Mouse (Mus musculus) kidney, adult 2 months (tissue): ENCODE data around the gene Vps26c. TPM values are rescaled to one million over a fixed set of nuclear protein-coding genes. Genes with fewer than 3 reads are reported as not detected.

Source experiments
- DNase-seq: peaks from one replicate; pipeline ENCODE4 v3.0.0; 2021
- H3K27ac ChIP-seq: fragments of 200-500 bp; 2 replicates; pipeline ENCODE4 v1.5.1; 2012; ENCODE audit warnings: low read depth, low read length, control low read depth, inconsistent platforms; ENCODE audit not compliant: insufficient read depth
- H3K27me3 ChIP-seq: fragments of 200-500 bp; replicated peaks from 2 replicates; pipeline ENCODE4 v1.6.1; 2012; ENCODE audit warnings: mild to moderate bottlenecking, moderate library complexity, low read length, inconsistent platforms; ENCODE audit not compliant: control insufficient read depth, insufficient read depth
- H3K36me3 ChIP-seq: fragments of 200-500 bp; 2 replicates; pipeline ENCODE4 v1.6.1; 2012; ENCODE audit warnings: mild to moderate bottlenecking, moderate library complexity, low read length, inconsistent platforms; ENCODE audit not compliant: control insufficient read depth, insufficient read depth
- H3K4me1 ChIP-seq: fragments of 200-500 bp; 2 replicates; pipeline ENCODE4 v1.6.1; 2011; ENCODE audit warnings: low read length; ENCODE audit not compliant: control insufficient read depth, insufficient read depth
- H3K4me3 ChIP-seq: fragments of 200-500 bp; 2 replicates; pipeline ENCODE4 v1.5.1; 2011; ENCODE audit warnings: mild to moderate bottlenecking, low read depth, low read length, control low read depth; ENCODE audit not compliant: insufficient read depth
- CTCF ChIP-seq: fragments of 200-500 bp; conservative IDR thresholded peaks from 2 replicates; pipeline ENCODE4 v1.5.1; 2011; ENCODE audit warnings: low read depth, mild to moderate bottlenecking, control low read depth, low read length, moderate library complexity, mixed read lengths; ENCODE audit not compliant: insufficient read depth, insufficient read length
- POLR2A ChIP-seq: fragments of 200-500 bp; IDR thresholded peaks from one replicate; pipeline ENCODE4 v1.6.1; 2011; ENCODE audit warnings: low read depth, low read length, control low read depth
- whole genome bisulfite sequencing: fragments of 180-500 bp; shearing (Covaris S2); methylation state at CpG from one replicate; pipeline ENCODE4 v1.1.7; 2018; 5-methylcytosine and 5-hydroxymethylcytosine counted together
- polyA plus RNA-seq: library from polyadenylated mRNA; depleted of rRNA; stranded (reverse); fragments of >200 nt; gene quantifications from 2 replicates; pipeline ENCODE4 v1.2.3, GENCODE M21; 2012

Vps26c gene
- polyA plus RNA-seq, 1 experiment, result 31.4 TPM

DNA sequence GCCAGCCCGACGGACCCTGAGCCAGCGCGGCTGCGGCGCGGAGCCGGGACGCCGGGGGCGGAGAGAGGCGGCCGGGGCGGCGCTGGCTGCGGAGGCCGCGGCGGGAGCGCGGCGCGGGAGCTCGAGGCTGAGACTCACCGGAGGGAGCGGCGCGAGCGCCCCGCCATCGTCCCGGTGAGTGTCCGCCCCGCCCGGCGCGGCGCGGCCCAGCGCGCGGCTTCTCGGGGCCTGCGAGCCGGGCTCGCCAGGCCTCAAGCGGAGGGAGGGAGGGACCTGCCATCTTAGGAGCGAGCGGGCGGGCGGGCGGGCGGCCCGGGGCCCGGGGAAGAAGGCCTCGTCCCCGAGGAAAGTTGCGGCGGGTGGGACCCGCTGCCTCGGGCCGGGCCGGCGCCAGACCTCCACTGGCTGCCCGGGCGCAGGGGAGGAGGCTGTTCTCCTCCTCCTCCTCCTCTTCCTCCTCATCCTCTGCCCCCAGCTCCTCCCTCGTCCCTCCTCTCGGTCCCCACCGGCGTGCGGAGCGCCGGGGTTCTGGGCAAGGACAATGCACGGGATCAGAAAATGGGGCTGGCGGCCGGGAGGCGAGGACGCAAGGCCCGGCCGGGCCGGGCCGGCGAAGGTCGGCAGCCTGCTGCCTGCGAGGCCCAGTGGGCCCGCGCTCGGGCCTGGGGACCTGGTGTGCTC is 43.9 kb upstream of the Vps26c start:
- WGBS, result 5% methylated on average over 82 of the region's 88 CpGs

DNA sequence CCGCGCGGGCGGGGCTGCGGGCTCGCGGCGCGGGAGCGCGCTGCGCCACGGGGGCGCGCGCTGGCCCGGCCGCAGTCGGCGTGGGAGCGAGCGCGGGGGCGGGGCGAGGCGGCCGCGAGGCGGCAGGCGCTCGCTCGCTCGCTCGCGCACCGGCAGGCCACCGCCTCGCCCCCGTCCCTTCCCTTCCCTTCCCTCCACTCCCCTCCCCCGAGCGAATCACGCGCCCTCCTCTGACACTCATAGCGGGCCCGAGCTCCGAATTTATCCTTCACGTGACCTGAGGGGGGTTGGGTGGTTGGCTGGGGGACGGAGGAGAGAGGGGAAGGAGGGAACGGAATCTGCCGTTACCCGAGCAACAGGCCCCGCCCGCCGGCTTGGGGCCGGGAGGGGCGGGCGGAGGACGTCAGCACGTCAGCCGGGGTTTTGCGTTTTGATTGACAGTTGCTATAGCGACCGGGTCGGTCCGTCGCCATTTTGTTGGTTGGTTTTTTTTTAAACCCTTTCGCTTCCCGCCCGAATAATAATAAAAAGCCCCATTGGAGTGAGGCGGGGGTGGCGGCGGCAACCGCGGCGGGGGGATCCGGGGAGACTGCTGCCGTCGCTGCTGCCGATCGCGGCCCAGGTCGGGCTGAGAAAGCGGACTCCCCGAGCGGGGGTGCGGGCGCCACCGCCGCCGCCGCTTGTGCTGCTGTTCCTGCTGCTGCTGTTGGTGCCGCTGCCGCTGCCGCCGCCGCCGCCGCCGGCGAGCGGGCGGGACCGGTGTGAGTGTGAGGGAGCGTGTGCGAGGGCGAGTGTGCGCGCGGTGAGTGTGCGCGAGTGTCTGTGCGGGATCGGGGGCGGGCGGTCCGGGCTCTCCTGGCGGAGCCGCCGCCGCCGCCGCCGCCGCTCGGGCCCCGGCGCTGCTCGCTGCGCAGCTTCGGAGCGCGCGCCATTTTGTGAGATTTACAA is 42.9 kb upstream of the Vps26c start, which contains the start of gene Dyrk1a:
Gene Dyrk1a (plus strand): TSS at position 782 of the 948 bp plus-strand sequence.
- Histone ChIP-seq H3K27ac (peak within 1 kb of the TSS; percentile 96), H3K27me3 (no peaks in the 10 kb centered on the region), H3K36me3 (no peaks in the 10 kb centered on the region), H3K4me1 (peaks cover 17% of the 10 kb centered on the region), H3K4me3 (peak within 1 kb of the TSS; percentile 95)
- TF ChIP-seq POLR2A, result no peak
- TF ChIP-seq CTCF, result no peak
- peak; percentile 99 for DNase-seq
- under 1% methylated on average over 112 of the region's 133 CpGs for WGBS

More for the DNA sequence above, 43.9 kb upstream of the Vps26c start:
- peak overlapping the region; percentile 94 for H3K27ac ChIP-seq
- TF ChIP-seq POLR2A (peak; percentile 29), CTCF (no peak)
- peak overlapping the region; percentile 95 for H3K4me3 ChIP-seq
- no peaks in the 10 kb centered on the region for H3K27me3 ChIP-seq
- no peaks in the 10 kb centered on the region for H3K36me3 ChIP-seq
- DNase-seq, result peak; percentile 85
- peaks cover 21% of the 10 kb centered on the region for H3K4me1 ChIP-seq

GRCm38 (mm10) chr16:94568335-94569228 is 42.0 kb upstream of the Vps26c start:
- DNase-seq, result peak; percentile 90
- 3% methylated on average over 53 of the region's 53 CpGs for WGBS
- Histone ChIP-seq H3K27me3 (no peaks in the 10 kb centered on the region), H3K36me3 (no peaks in the 10 kb centered on the region), H3K27ac (peak overlapping the region; percentile 96), H3K4me1 (peaks cover 13% of the 10 kb centered on the region), H3K4me3 (peak overlapping the region; percentile 63)
- no peak for TF ChIP-seq CTCF
- peak; percentile 39 for TF ChIP-seq POLR2A

DNA sequence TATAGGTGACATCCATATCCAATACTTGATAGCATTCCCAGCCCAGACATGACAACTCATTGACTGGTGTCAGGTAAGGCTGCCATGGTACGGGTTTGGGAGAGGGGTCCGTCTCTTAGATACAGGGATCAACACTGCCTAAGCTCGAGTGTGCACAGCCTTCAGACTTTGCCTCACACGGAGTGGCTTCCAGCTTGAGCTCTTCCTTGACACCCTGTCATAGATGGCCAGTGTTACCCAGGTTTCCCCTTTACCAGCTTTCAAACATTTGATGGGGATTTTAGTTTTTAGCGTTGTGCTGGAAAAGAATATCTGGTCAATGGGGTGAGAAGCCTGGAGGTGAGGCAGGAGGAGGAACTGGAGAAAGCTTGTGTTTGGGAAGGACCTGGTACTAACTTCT is 41.1 kb upstream of the Vps26c start:
- WGBS, result 81% methylated on average over 5 of the region's 5 CpGs
- H3K27ac ChIP-seq, result no peak overlapping the region
- H3K4me3 ChIP-seq, result no peak overlapping the region
- H3K36me3 ChIP-seq, result no peaks in the 10 kb centered on the region
- TF ChIP-seq POLR2A (no peak), CTCF (no peak)
- DNase-seq, result no peak
- H3K27me3 ChIP-seq, result no peaks in the 10 kb centered on the region
- H3K4me1 ChIP-seq, result peaks cover 8% of the 10 kb centered on the region

DNA sequence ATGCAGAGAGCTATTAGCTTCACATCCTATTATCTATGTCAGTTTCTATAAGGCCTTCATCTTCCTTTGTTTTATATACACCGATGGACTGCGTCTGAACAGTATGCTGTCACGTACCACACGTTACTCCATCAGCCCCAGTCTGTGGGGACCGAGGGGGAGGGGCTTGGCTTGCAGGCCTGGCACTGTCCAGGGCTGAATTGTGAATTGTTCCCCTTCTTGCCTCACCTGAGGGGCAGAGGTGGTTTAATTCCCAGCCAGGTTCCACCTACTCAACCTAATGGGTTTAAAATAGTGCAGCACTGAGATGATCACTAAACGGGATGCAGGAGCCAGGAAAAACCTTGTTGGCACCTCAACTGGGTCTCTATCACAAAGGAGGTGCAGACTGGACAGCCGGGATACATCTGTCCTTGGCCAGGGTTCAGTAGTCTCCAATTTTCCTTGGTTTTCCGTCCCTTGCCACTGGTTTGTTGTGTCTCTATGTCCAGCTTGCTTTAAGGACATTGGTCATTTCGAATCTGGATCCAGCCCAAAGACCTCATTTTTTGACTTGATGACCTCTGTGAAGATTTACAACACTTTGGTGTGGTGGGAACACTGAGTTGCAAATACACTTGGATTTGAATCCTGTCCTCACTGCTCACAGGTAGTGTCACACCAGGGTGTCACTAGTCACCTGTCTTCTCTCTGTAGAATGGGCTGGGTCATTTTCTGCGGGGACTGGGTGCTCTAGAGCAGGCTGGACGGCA is 40.4 kb upstream of the Vps26c start:
- H3K27ac ChIP-seq, result no peak overlapping the region
- H3K4me3 ChIP-seq, result no peak overlapping the region
- no peak for DNase-seq
- no peak for TF ChIP-seq CTCF
- no peak for TF ChIP-seq POLR2A
- no peaks in the 10 kb centered on the region for H3K27me3 ChIP-seq
- no peaks in the 10 kb centered on the region for H3K36me3 ChIP-seq
- H3K4me1 ChIP-seq, result peaks cover 4% of the 10 kb centered on the region; the same call in 1 of the 2 replicates
- WGBS, result 90% methylated on average over 11 of the region's 11 CpGs

- H3K4me1 ChIP-seq, result peaks cover under 1% of the 10 kb centered on the region; the same call in 1 of the 2 replicates
- no peaks in the 10 kb centered on the region for H3K27me3 ChIP-seq
- no peak overlapping the region for H3K27ac ChIP-seq
- DNase-seq, result no peak
- WGBS, result 39% methylated on average over 8 of the region's 8 CpGs
- no peaks in the 10 kb centered on the region for H3K36me3 ChIP-seq
- no peak for TF ChIP-seq POLR2A
- TF ChIP-seq CTCF, result no peak
- no peak overlapping the region for H3K4me3 ChIP-seq
Observed at GRCm38 (mm10) chr16:94566124-94566523, 39.5 kb upstream of the Vps26c start.
